Mouse (Mus musculus): ENCODE measurements around the gene 4921501E09Rik. TPM values are rescaled to one million over a fixed set of nuclear protein-coding genes. Genes with fewer than 3 reads are reported as not detected.
A peak's percentile ranks its signal among the peaks of the same experiment; 100 is the strongest.
"Not testable (repeated sequence)": the region's sequence is repeated elsewhere in the genome, so short reads cannot be mapped to it uniquely, and the experiment has no call there.

The 4921501E09Rik gene
- polyA plus RNA-seq (2016; fragmentation: Nextera tagmentation; extraction: Ambion mirVana) = not detected in 2 replicates

- no peak for DNase-seq (ENCODE audit: low spot score)
- H3K9me3 ChIP-seq = no peaks in the 10 kb centered on the region
These were observed at the start of gene 4921501E09Rik for GRCm38 (mm10) chr17:33067958-33068357. Gene 4921501E09Rik, minus strand, starts transcription at chr17:33068058.

GRCm38 (mm10) chr17:33097396-33097795, 29.5 kb upstream of the 4921501E09Rik start:
- Histone ChIP-seq H3K27ac (replicated peaks) (no peak overlapping the region), H3K4me3 (no peak overlapping the region), H3K27me3 (replicated peaks; ENCODE audit: low read depth, poor library complexity, severe bottlenecking) (no peaks in the 10 kb centered on the region), H3K9me3 (no peaks in the 10 kb centered on the region), H3K4me1 (peaks cover 8% of the 10 kb centered on the region), H3K36me3 (replicated peaks) (no peaks in the 10 kb centered on the region)
- DNase-seq (ENCODE audit: low spot score) = no peak
- 83% methylated on average over 2 of the region's 2 CpGs for WGBS

More at GRCm38 (mm10) chr17:33067958-33068357, at the start of gene 4921501E09Rik:
- 55% methylated on average over 1 of the region's 1 CpGs for WGBS
- no peaks in the 10 kb centered on the region for H3K36me3 ChIP-seq (replicated peaks)
- no peak within 1 kb of the TSS for H3K4me3 ChIP-seq
- no peak within 1 kb of the TSS for H3K27ac ChIP-seq (replicated peaks)
- H3K27me3 ChIP-seq (replicated peaks; ENCODE audit: low read depth, poor library complexity, severe bottlenecking) = no peaks in the 10 kb centered on the region
- no peaks in the 10 kb centered on the region for H3K4me1 ChIP-seq

GRCm38 (mm10) chr17:33092391-33093193, 24.7 kb upstream of the 4921501E09Rik start:
- Histone ChIP-seq H3K4me1 (peaks cover 14% of the 10 kb centered on the region), H3K9me3 (no peaks in the 10 kb centered on the region), H3K27ac (replicated peaks) (peak overlapping the region; percentile 88), H3K36me3 (replicated peaks) (no peaks in the 10 kb centered on the region), H3K27me3 (replicated peaks; ENCODE audit: low read depth, poor library complexity, severe bottlenecking) (no peaks in the 10 kb centered on the region), H3K4me3 (peak overlapping the region; percentile 70)
- 4% methylated on average over 31 of the region's 31 CpGs for WGBS
- DNase-seq (ENCODE audit: low spot score) = peak; percentile 78

- peaks cover 14% of the 10 kb centered on the region for H3K4me1 ChIP-seq
- WGBS = 87% methylated on average over 1 of the region's 1 CpGs
- no peaks in the 10 kb centered on the region for H3K36me3 ChIP-seq (replicated peaks)
- no peaks in the 10 kb centered on the region for H3K9me3 ChIP-seq
- no peak overlapping the region for H3K27ac ChIP-seq (replicated peaks)
- no peak for DNase-seq (ENCODE audit: low spot score)
- no peaks in the 10 kb centered on the region for H3K27me3 ChIP-seq (replicated peaks; ENCODE audit: low read depth, poor library complexity, severe bottlenecking)
- H3K4me3 ChIP-seq = no peak overlapping the region
These were observed 23.8 kb upstream of the 4921501E09Rik start for GRCm38 (mm10) chr17:33091630-33092029.

- WGBS = 5% methylated on average over 34 of the region's 34 CpGs
These were observed 21.5 kb upstream of the 4921501E09Rik start, which contains the start of gene Zfp563 for GRCm38 (mm10) chr17:33089220-33089949. Gene Zfp563, plus strand, starts transcription at chr17:33089310.

GRCm38 (mm10) chr17:33063001-33063400, 4.9 kb downstream of the 4921501E09Rik start:
- no peaks in the 10 kb centered on the region for H3K27me3 ChIP-seq (replicated peaks; ENCODE audit: low read depth, poor library complexity, severe bottlenecking)
- H3K4me1 ChIP-seq = no peaks in the 10 kb centered on the region
- DNase-seq (ENCODE audit: low spot score) = no peak
- WGBS = 2% methylated on average over 1 of the region's 1 CpGs
- H3K36me3 ChIP-seq (replicated peaks) = no peaks in the 10 kb centered on the region
- no peak overlapping the region for H3K4me3 ChIP-seq
- no peak overlapping the region for H3K27ac ChIP-seq (replicated peaks)
- H3K9me3 ChIP-seq = no peaks in the 10 kb centered on the region

More at GRCm38 (mm10) chr17:33089220-33089949, 21.5 kb upstream of the 4921501E09Rik start, which contains the start of gene Zfp563:
- Histone ChIP-seq H3K4me1 (peaks cover 14% of the 10 kb centered on the region), H3K36me3 (replicated peaks) (no peaks in the 10 kb centered on the region), H3K27ac (replicated peaks) (peak within 1 kb of the TSS; percentile 90), H3K4me3 (peak within 1 kb of the TSS; percentile 69), H3K9me3 (no peaks in the 10 kb centered on the region), H3K27me3 (replicated peaks; ENCODE audit: low read depth, poor library complexity, severe bottlenecking) (no peaks in the 10 kb centered on the region)
- DNase-seq (ENCODE audit: low spot score) = peak; percentile 91

- Histone ChIP-seq H3K27ac (replicated peaks) (no peak overlapping the region), H3K4me3 (no peak overlapping the region), H3K36me3 (replicated peaks) (no peaks in the 10 kb centered on the region), H3K9me3 (no peaks in the 10 kb centered on the region), H3K4me1 (no peaks in the 10 kb centered on the region), H3K27me3 (replicated peaks; ENCODE audit: low read depth, poor library complexity, severe bottlenecking) (no peaks in the 10 kb centered on the region)
- no peak for DNase-seq (ENCODE audit: low spot score)
- WGBS = 20% methylated on average over 1 of the region's 1 CpGs
These were observed 9.1 kb downstream of the 4921501E09Rik start for GRCm38 (mm10) chr17:33058791-33059190.

GRCm38 (mm10) chr17:33032900-33033891, 34.7 kb downstream of the 4921501E09Rik start, which contains the start of gene Zfp763:
Gene Zfp763, minus strand, starts transcription at chr17:33033402.
- DNase-seq (ENCODE audit: low spot score) = peak; percentile 88
- H3K4me3 ChIP-seq = peak within 1 kb of the TSS; percentile 93
- H3K27ac ChIP-seq (replicated peaks) = peak within 1 kb of the TSS; percentile 94
- no peaks in the 10 kb centered on the region for H3K27me3 ChIP-seq (replicated peaks; ENCODE audit: low read depth, poor library complexity, severe bottlenecking)
- H3K9me3 ChIP-seq = peaks cover 11% of the 10 kb centered on the region; the same call in 1 of the 2 replicates
- WGBS = 4% methylated on average over 27 of the region's 27 CpGs
- H3K4me1 ChIP-seq = no peaks in the 10 kb centered on the region
- peaks cover 27% of the 10 kb centered on the region for H3K36me3 ChIP-seq (replicated peaks)

GRCm38 (mm10) chr17:33032376-33032775, 35.5 kb downstream of the 4921501E09Rik start:
- H3K27ac ChIP-seq (replicated peaks) = peak overlapping the region; percentile 94
- no peaks in the 10 kb centered on the region for H3K4me1 ChIP-seq
- no peak for DNase-seq (ENCODE audit: low spot score)
- H3K36me3 ChIP-seq (replicated peaks) = peaks cover 35% of the 10 kb centered on the region
- peaks cover 18% of the 10 kb centered on the region; the same call in 1 of the 2 replicates for H3K9me3 ChIP-seq
- peak overlapping the region; percentile 93 for H3K4me3 ChIP-seq
- 13% methylated on average over 10 of the region's 10 CpGs for WGBS
- no peaks in the 10 kb centered on the region for H3K27me3 ChIP-seq (replicated peaks; ENCODE audit: low read depth, poor library complexity, severe bottlenecking)

GRCm38 (mm10) chr17:33020434-33020833, 47.4 kb downstream of the 4921501E09Rik start:
- not testable (repeated sequence) for H3K27me3 ChIP-seq (replicated peaks; ENCODE audit: low read depth, poor library complexity, severe bottlenecking); H3K27ac ChIP-seq (replicated peaks); H3K4me1 ChIP-seq; DNase-seq (ENCODE audit: low spot score); H3K4me3 ChIP-seq
- Histone ChIP-seq H3K36me3 (replicated peaks) (peaks cover 99% of the 10 kb centered on the region), H3K9me3 (peaks cover 86% of the 10 kb centered on the region)
